In the genomic region with DNA sequence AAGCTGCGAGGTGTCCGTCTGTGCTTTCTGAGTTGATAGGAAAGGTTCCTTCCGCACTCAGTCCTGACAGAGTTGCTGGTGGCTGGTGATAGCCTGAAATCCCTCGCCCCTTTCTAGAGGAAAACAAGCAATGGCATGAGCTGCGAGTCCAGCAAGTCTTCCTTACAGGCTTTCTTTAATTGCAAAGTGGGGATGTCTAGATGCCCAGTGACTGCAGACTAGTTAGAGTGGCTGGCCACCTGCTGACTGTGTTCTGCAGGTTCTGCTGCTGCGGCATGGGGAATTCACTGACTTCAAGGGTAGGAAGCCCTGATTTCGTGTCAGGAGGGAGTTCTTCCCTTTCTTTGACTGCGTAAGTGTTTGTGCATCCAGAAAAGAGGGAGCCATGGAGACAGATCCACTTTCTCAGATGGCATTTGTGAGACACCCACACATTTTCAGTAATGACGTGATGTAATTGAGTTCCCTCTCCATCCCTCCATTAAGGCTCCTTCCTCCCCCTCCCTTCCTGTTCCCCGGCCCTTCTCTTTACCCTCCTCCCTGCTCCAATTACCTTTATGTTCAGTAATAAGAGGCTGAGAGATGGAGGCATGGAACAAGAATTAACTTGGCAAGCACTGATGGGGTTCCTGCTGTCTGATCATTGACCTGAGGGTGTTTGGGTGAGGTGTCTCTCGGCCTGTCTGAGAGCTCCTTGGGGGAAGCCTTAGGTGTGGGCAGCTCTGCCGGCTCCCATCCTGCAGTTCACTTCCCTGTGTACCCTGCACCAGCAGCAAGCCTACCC, we compare ENCODE assay signal across 8 mouse cellular contexts. TPM values are rescaled to one million over a fixed set of nuclear protein-coding genes. Genes with fewer than 3 reads are reported as not detected.
DNase-seq lines count a peak whose midpoint lies in the region; ATAC-seq and TF ChIP-seq lines count a peak whose summit lies in the region.

No protein-coding gene starts in this region.

- H3K27ac ChIP-seq in cerebellum, adult 2 months (ENCODE audit: insufficient read depth, low read length), result peak overlapping the region; percentile 81
- 0 out of 2 replicates have a peak overlapping the region, but pooled peaks have one; percentile 32 for H3K27ac ChIP-seq in lung, postnatal 0 days (ENCODE audit: low read length)
- H3K27ac ChIP-seq in small intestine, adult 2 months (ENCODE audit: insufficient read depth, low read depth, low read length), result peak overlapping the region; percentile 7; the same call in 1 of the 2 replicates

- peak; percentile 42 to 56 for DNase-seq in cerebellum, adult 2 months
- DNase-seq in lung, postnatal 0 days (ENCODE audit: low spot score), result no peak
- DNase-seq in lung, postnatal 25 days (ENCODE audit: low spot score), result no peak
- peak; percentile 61 to 70 for DNase-seq in layer of hippocampus, postnatal 14 days (ENCODE audit: low spot score in 2 of 2)
- no peak for DNase-seq in adrenal gland, adult 2 months
- no peak for DNase-seq in adrenal gland, postnatal 4 days (ENCODE audit: low spot score in 2 of 2)

- no peak for ATAC-seq in cerebellum, adult (ENCODE audit: insufficient number of reproducible peaks, low FRiP score, low TSS enrichment)
- ATAC-seq in lung, postnatal 0 days, result peak; percentile 16; the same call in 1 of the 2 replicates

- no peaks in the 10 kb centered on the region for H3K9me3 ChIP-seq in lung, postnatal 0 days (ENCODE audit: low read length)

- WGBS in cerebellum, adult 2 months, result 21% methylated on average over 12 of the region's 12 CpGs
- WGBS in lung, postnatal 0 days, result 64% methylated on average over 12 of the region's 12 CpGs
- 84% methylated on average over 12 of the region's 12 CpGs for WGBS in small intestine, adult 2 months

- peaks cover 25% of the 10 kb centered on the region for H3K4me1 ChIP-seq in cerebellum, adult 2 months (ENCODE audit: control insufficient read depth, insufficient read depth, low read length)
- H3K4me1 ChIP-seq in lung, postnatal 0 days (ENCODE audit: insufficient read depth, low read depth, low read length), result no peaks in the 10 kb centered on the region
- no peaks in the 10 kb centered on the region for H3K4me1 ChIP-seq in small intestine, adult 2 months (ENCODE audit: control insufficient read depth, insufficient read depth, insufficient read length, low read length)

- H3K36me3 ChIP-seq in lung, postnatal 0 days (ENCODE audit: insufficient read depth, low read length), result peaks cover 4% of the 10 kb centered on the region; the same call in 1 of the 2 replicates
- H3K36me3 ChIP-seq in small intestine, adult 2 months (ENCODE audit: control insufficient read depth, insufficient read depth, low read length), result peaks cover 18% of the 10 kb centered on the region

- TF ChIP-seq POLR2A in cerebellum, adult 2 months (IDR thresholded peaks at IDR 0.05; ENCODE audit: borderline replicate concordance, insufficient read depth, low read length), result no peak
- TF ChIP-seq POLR2A in small intestine, adult 2 months (IDR thresholded peaks at IDR 0.05; ENCODE audit: low read depth, low read length), result no peak

- H3K9ac ChIP-seq in lung, postnatal 0 days (replicated peaks; ENCODE audit: low read depth), result no peak overlapping the region

- no peak for TF ChIP-seq EP300 in lung, postnatal 0 days (IDR thresholded peaks at IDR 0.05)

- H3K27me3 ChIP-seq in cerebellum, adult 2 months (ENCODE audit: control insufficient read depth, insufficient read depth, low read length), result no peaks in the 10 kb centered on the region
- H3K27me3 ChIP-seq in lung, postnatal 0 days (replicated peaks; ENCODE audit: insufficient read depth, low read length), result no peaks in the 10 kb centered on the region
- H3K27me3 ChIP-seq in small intestine, adult 2 months (ENCODE audit: control insufficient read depth, insufficient read depth, low read length), result no peaks in the 10 kb centered on the region

- no peak for TF ChIP-seq CTCF in cerebellum, adult 2 months (IDR thresholded peaks at IDR 0.05; ENCODE audit: borderline replicate concordance, insufficient read depth, low read depth, low read length)
- no peak for TF ChIP-seq CTCF in lung, postnatal 0 days (IDR thresholded peaks at IDR 0.05)
- TF ChIP-seq CTCF in small intestine, adult 2 months (IDR thresholded peaks at IDR 0.05; ENCODE audit: extremely low read depth, insufficient read length, insufficient replicate concordance, low read depth, low read length), result no peak

- H3K4me2 ChIP-seq in lung, postnatal 0 days (replicated peaks; ENCODE audit: low read depth, low read length), result no peak overlapping the region

- no peak overlapping the region for H3K4me3 ChIP-seq in cerebellum, adult 2 months (replicated peaks; ENCODE audit: insufficient read depth, low read depth, low read length)
- H3K4me3 ChIP-seq in lung, postnatal 0 days (ENCODE audit: low read depth, low read length), result no peak overlapping the region
- H3K4me3 ChIP-seq in small intestine, adult 2 months (ENCODE audit: low read depth, low read length), result no peak overlapping the region

RNA-seq across cellular contexts. Expression of gene Apopt1, which starts 12.5 kb away (rescaled TPM):
- polyA plus RNA-seq in cerebellum, adult 2 months (2012; rRNA removed), result 46.8 and 49.8 TPM in 2 replicates
- 42.3 and 43.1 TPM in 2 replicates for polyA plus RNA-seq in lung, postnatal 0 days (2015; fragmentation: Nextera tagmentation; extraction: Ambion mirVana)
- total RNA-seq in layer of hippocampus, postnatal 14 days (2021), result 10 to 100 TPM; 38.5 to 40.0 TPM
- 12.1 and 16.7 TPM in 2 replicates for polyA plus RNA-seq in small intestine, adult 2 months (2012; rRNA removed)
- 10 to 100 TPM; 67.7 to 70.0 TPM for total RNA-seq in adrenal gland, adult 2 months (2021)
- polyA plus RNA-seq in adrenal gland, adult 2 months (2012; rRNA removed), result 191 and 279 TPM in 2 replicates
- total RNA-seq in adrenal gland, postnatal 4 days (2021), result 10 to 100 TPM; 65.4 to 70.1 TPM

RNA-seq across cellular contexts. Expression of gene Bag5, which starts 12.5 kb away (rescaled TPM):
- 52.7 and 54.4 TPM in 2 replicates for polyA plus RNA-seq in cerebellum, adult 2 months (2012; rRNA removed)
- polyA plus RNA-seq in lung, postnatal 0 days (2015; fragmentation: Nextera tagmentation; extraction: Ambion mirVana), result 48.9 and 52.5 TPM in 2 replicates
- total RNA-seq in layer of hippocampus, postnatal 14 days (2021), result 10 to 100 TPM; 42.0 to 44.4 TPM
- polyA plus RNA-seq in small intestine, adult 2 months (2012; rRNA removed), result 3.4 and 5.5 TPM in 2 replicates
- 10 to 100 TPM; 32.5 to 37.7 TPM for total RNA-seq in adrenal gland, adult 2 months (2021)
- polyA plus RNA-seq in adrenal gland, adult 2 months (2012; rRNA removed), result 8.0 and 12.0 TPM in 2 replicates
- total RNA-seq in adrenal gland, postnatal 4 days (2021), result 10 to 100 TPM; 35.8 to 37.0 TPM

RNA-seq across cellular contexts. Expression of gene Klc1, which starts 33.1 kb away (rescaled TPM):
- polyA plus RNA-seq in cerebellum, adult 2 months (2012; rRNA removed), result 874 and 889 TPM in 2 replicates
- 86.1 and 89.6 TPM in 2 replicates for polyA plus RNA-seq in lung, postnatal 0 days (2015; fragmentation: Nextera tagmentation; extraction: Ambion mirVana)
- total RNA-seq in layer of hippocampus, postnatal 14 days (2021), result 100 to 1,000 TPM; 826 to 832 TPM
- polyA plus RNA-seq in small intestine, adult 2 months (2012; rRNA removed), result 37.2 and 55.8 TPM in 2 replicates
- total RNA-seq in adrenal gland, adult 2 months (2021), result 100 to 1,000 TPM in 1 of 2 experiments, 10 to 100 TPM in 1; 87.7 to 107 TPM
- 61.6 and 71.6 TPM in 2 replicates for polyA plus RNA-seq in adrenal gland, adult 2 months (2012; rRNA removed)
- total RNA-seq in adrenal gland, postnatal 4 days (2021), result 100 to 1,000 TPM; 128 to 142 TPM

RNA-seq across cellular contexts. Expression of gene Trmt61a, which starts 47.6 kb away (rescaled TPM):
- polyA plus RNA-seq in cerebellum, adult 2 months (2012; rRNA removed), result 14.2 and 14.4 TPM in 2 replicates
- polyA plus RNA-seq in lung, postnatal 0 days (2015; fragmentation: Nextera tagmentation; extraction: Ambion mirVana), result 4.3 and 4.5 TPM in 2 replicates
- 10 to 100 TPM; 15.6 to 17.5 TPM for total RNA-seq in layer of hippocampus, postnatal 14 days (2021)
- polyA plus RNA-seq in small intestine, adult 2 months (2012; rRNA removed), result 24.9 and 33.6 TPM in 2 replicates
- total RNA-seq in adrenal gland, adult 2 months (2021), result 10 to 100 TPM; 13.7 to 15.8 TPM
- 74.9 and 79.6 TPM in 2 replicates for polyA plus RNA-seq in adrenal gland, adult 2 months (2012; rRNA removed)
- 10 to 100 TPM; 11.7 to 13.8 TPM for total RNA-seq in adrenal gland, postnatal 4 days (2021)

RNA-seq across cellular contexts. Expression of gene Ckb, which starts 53.4 kb away (rescaled TPM):
- polyA plus RNA-seq in cerebellum, adult 2 months (2012; rRNA removed), result 5,042 and 5,433 TPM in 2 replicates
- 153 TPM in 2 replicates for polyA plus RNA-seq in lung, postnatal 0 days (2015; fragmentation: Nextera tagmentation; extraction: Ambion mirVana)
- 1,000 to 10,000 TPM; 1,245 to 1,280 TPM for total RNA-seq in layer of hippocampus, postnatal 14 days (2021)
- 599 and 1,328 TPM in 2 replicates for polyA plus RNA-seq in small intestine, adult 2 months (2012; rRNA removed)
- 10 to 100 TPM; 30.9 to 96.5 TPM for total RNA-seq in adrenal gland, adult 2 months (2021)
- 192 and 265 TPM in 2 replicates for polyA plus RNA-seq in adrenal gland, adult 2 months (2012; rRNA removed)
- total RNA-seq in adrenal gland, postnatal 4 days (2021), result 10 to 100 TPM; 39.6 to 40.9 TPM

Comparison
In these comparisons a context has a peak if more than half of its experiments do, and no peak if none do; other contexts are left out.
1. DNase-seq: peak in cerebellum, adult 2 months (2 of 2) and layer of hippocampus, postnatal 14 days (2 of 2); none in lung, postnatal 0 days (single experiment), lung, postnatal 25 days (single experiment), adrenal gland, adult 2 months (single experiment) and adrenal gland, postnatal 4 days (0 of 2).
2. H3K27ac ChIP-seq: peak in every context shown above with its lines; median percentile 81 in cerebellum, adult 2 months; 32 in lung, postnatal 0 days; 7 in small intestine, adult 2 months.